Mouse (Mus musculus) forebrain, postnatal 0 days (tissue): ENCODE data around the gene Capn12. TPM values are rescaled to one million over a fixed set of nuclear protein-coding genes. Genes with fewer than 3 reads are reported as not detected.
"Not testable (repeated sequence)": the region's sequence is repeated elsewhere in the genome, so short reads cannot be mapped to it uniquely, and the experiment has no call there.

Experiments used
- ATAC-seq: fragments of 200-750 bp; cut with Nextera tagmentation; 2 replicates; pipeline ENCODE4 v1.8.0; 2017; ENCODE audit warnings: mild to moderate bottlenecking, moderate library complexity
- DNase-seq: peaks from one replicate; pipeline ENCODE4 v3.0.0-alpha.2; 2015
- H3K27ac ChIP-seq: fragments of 300-500 bp; sonication (generic); 2 replicates; pipeline ENCODE4 v1.5.1; 2014; ENCODE audit warnings: low read depth, mild to moderate bottlenecking, antibody characterized with exemption, low read length, moderate library complexity, mixed read lengths
- H3K27me3 ChIP-seq: fragments of 300-500 bp; sonication (generic); 2 replicates; pipeline ENCODE4 v1.6.1; 2014; ENCODE audit warnings: mild to moderate bottlenecking, low read length, mixed read lengths; ENCODE audit not compliant: insufficient read depth
- H3K36me3 ChIP-seq: fragments of 300-500 bp; sonication (generic); 2 replicates; pipeline ENCODE4 v1.6.1; 2014; ENCODE audit warnings: mild to moderate bottlenecking, moderate library complexity; ENCODE audit not compliant: insufficient read depth
- H3K4me1 ChIP-seq: fragments of 300-500 bp; sonication (generic); 2 replicates; pipeline ENCODE4 v1.6.1; 2014; ENCODE audit warnings: antibody characterized with exemption; ENCODE audit not compliant: insufficient read depth
- H3K4me2 ChIP-seq: fragments of 300-500 bp; sonication (generic); 2 replicates; pipeline ENCODE4 v1.6.1; 2014; ENCODE audit warnings: low read depth, mild to moderate bottlenecking, moderate library complexity
- H3K4me3 ChIP-seq: fragments of 300-500 bp; sonication (generic); 2 replicates; pipeline ENCODE4 v1.5.1; 2014; ENCODE audit warnings: low read depth, low read length, mixed read lengths
- H3K9ac ChIP-seq: fragments of 300-500 bp; sonication (generic); 2 replicates; pipeline ENCODE4 v1.6.1; 2014; ENCODE audit warnings: mild to moderate bottlenecking
- H3K9me3 ChIP-seq: fragments of 300-500 bp; sonication (generic); 2 replicates; pipeline ENCODE4 v1.6.1; 2016; ENCODE audit warnings: low read length
- CTCF ChIP-seq: sonication (generic); IDR thresholded peaks from 2 replicates; pipeline ENCODE4 v1.5.1; 2016; ENCODE audit warnings: antibody characterized with exemption, control low read depth, low read depth
- WGBS: fragments of 180-500 bp; shearing (Covaris S2); extraction: QIAGEN DNeasy Blood & Tissue Kit; methylation state at CpG from one replicate; pipeline ENCODE4 v1.1.7; 2014; 5-methylcytosine and 5-hydroxymethylcytosine counted together
- polyA plus RNA-seq: library from polyadenylated mRNA; unstranded; fragments of >200 nt; fragmentation: Nextera tagmentation; extraction: Ambion mirVana; gene quantifications from 2 replicates; pipeline ENCODE4 v1.2.1, GENCODE M21; 2015
- total RNA-seq: library from RNA; depleted of rRNA; stranded (reverse); fragments of >200 nt; gene quantifications from 2 replicates; pipeline ENCODE4 v1.2.3, GENCODE M21; 2014

The Capn12 gene
- total and polyA plus RNA-seq, 2 experiments from 2014 or later = 0.27 TPM; not detected in 1

GRCm38 (mm10) chr7:28866769-28867507 is 14.3 kb upstream of the Capn12 start:
- ATAC-seq (no peak), DNase-seq (no peak)
- Histone ChIP-seq H3K4me2 (no peak overlapping the region), H3K27ac (no peak overlapping the region), H3K4me3 (no peak overlapping the region), H3K27me3 (no peaks in the 10 kb centered on the region), H3K36me3 (no peaks in the 10 kb centered on the region), H3K9me3 (no peaks in the 10 kb centered on the region), H3K9ac (no peak overlapping the region), H3K4me1 (no peaks in the 10 kb centered on the region)
- 91% methylated on average over 28 of the region's 28 CpGs for WGBS
- no peak for TF ChIP-seq CTCF

DNA sequence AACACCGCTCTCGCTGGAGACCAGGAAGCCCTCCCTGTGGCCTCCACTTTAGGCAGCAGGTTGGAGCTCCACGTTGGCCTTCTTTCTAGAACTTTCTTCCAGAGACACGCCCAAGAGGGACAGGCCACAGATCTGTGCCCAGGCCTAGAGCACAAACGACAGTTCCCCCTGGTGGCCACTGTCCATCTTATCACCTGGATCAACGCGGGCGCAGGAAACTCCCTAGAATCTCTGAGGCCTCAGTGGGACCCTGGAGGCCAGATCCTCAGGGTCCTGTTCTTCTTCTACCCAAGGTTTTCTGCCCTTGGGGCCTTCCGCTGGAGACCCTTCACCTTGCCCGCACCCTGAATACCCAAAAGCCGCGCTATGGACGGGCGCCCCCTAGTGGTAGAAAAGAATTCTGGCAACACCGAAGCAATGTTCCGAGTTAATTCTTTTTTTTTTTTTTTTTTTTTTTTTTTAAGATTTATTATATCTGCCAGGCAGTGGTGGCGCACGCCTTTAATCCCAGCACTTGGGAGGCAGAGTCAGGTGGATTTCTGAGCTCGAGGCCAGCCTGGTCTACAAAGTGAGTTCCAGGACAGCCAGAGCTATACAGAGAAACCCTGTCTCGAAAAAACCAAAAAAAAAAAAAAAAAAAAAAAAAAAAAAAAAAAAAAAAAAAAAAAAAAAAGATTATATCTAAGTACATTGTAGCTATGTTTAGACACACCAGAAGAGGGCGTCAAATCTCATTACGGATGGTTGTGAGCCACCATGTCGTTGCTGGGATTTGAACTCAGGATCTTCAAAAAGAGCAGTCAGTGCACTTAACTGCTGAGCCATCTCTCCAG is 13.5 kb upstream of the Capn12 start:
- H3K4me2 ChIP-seq, H3K36me3 ChIP-seq, H3K9me3 ChIP-seq, H3K4me1 ChIP-seq, H3K27me3 ChIP-seq, H3K9ac ChIP-seq, ATAC-seq, H3K27ac ChIP-seq, H3K4me3 ChIP-seq: not testable (repeated sequence)
- peak; percentile 56 for DNase-seq
- 28% methylated on average over 23 of the region's 23 CpGs for WGBS
- TF ChIP-seq CTCF = peak; percentile 65

- WGBS = 85% methylated on average over 24 of the region's 24 CpGs
- Histone ChIP-seq H3K9ac (no peak overlapping the region), H3K4me3 (no peak overlapping the region), H3K9me3 (no peaks in the 10 kb centered on the region), H3K4me2 (no peak overlapping the region), H3K27me3 (no peaks in the 10 kb centered on the region), H3K36me3 (no peaks in the 10 kb centered on the region), H3K27ac (no peak overlapping the region), H3K4me1 (no peaks in the 10 kb centered on the region)
- ATAC-seq = no peak
- no peak for DNase-seq
- TF ChIP-seq CTCF = no peak
Measured at GRCm38 (mm10) chr7:28870901-28871664, 10.1 kb upstream of the Capn12 start.

DNA sequence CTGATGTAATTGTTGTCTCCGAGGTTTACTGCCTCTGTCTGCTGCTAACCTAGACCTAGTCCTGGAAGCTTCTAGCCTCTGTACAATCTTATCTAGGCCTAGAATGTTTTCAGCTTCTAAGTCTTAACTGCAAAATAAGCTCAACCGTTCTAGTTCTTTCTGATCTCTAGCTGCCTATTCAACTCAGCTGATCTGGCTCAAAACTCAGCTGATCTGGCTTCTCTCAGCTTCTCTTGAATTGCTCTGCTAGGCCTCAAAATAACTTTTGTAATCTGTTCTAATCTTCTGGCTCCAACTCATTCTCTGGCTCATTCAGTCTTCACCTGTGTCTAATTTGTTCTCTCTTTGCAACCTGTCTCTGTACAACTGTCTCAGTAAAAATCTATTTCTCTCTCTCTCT is 6.7 kb upstream of the Capn12 start:
- no peaks in the 10 kb centered on the region for H3K36me3 ChIP-seq
- no peak for TF ChIP-seq CTCF
- H3K4me2 ChIP-seq = no peak overlapping the region
- no peak overlapping the region for H3K9ac ChIP-seq
- H3K4me1 ChIP-seq = no peaks in the 10 kb centered on the region
- no peak overlapping the region for H3K27ac ChIP-seq
- H3K9me3 ChIP-seq = no peaks in the 10 kb centered on the region
- ATAC-seq (no peak), DNase-seq (no peak)
- H3K27me3 ChIP-seq = no peaks in the 10 kb centered on the region
- WGBS = 79% methylated on average over 2 of the region's 2 CpGs
- H3K4me3 ChIP-seq = no peak overlapping the region

- no peak for ATAC-seq
- Histone ChIP-seq H3K4me1 (no peaks in the 10 kb centered on the region), H3K9me3 (no peaks in the 10 kb centered on the region), H3K4me3 (no peak overlapping the region), H3K4me2 (no peak overlapping the region), H3K36me3 (no peaks in the 10 kb centered on the region), H3K27ac (no peak overlapping the region), H3K9ac (no peak overlapping the region), H3K27me3 (no peaks in the 10 kb centered on the region)
- no peak for DNase-seq
- WGBS = 83% methylated on average over 4 of the region's 4 CpGs
- no peak for TF ChIP-seq CTCF
Measured at GRCm38 (mm10) chr7:28876099-28876498, 5.1 kb upstream of the Capn12 start.

- H3K36me3 ChIP-seq = no peaks in the 10 kb centered on the region
- TF ChIP-seq CTCF = no peak
- 93% methylated on average over 7 of the region's 7 CpGs for WGBS
- H3K4me3 ChIP-seq = no peak overlapping the region
- no peak overlapping the region for H3K27ac ChIP-seq
- no peak overlapping the region for H3K9ac ChIP-seq
- H3K4me2 ChIP-seq = no peak overlapping the region
- H3K4me1 ChIP-seq = no peaks in the 10 kb centered on the region
- H3K27me3 ChIP-seq = no peaks in the 10 kb centered on the region
- no peaks in the 10 kb centered on the region for H3K9me3 ChIP-seq
- ATAC-seq = no peak
- no peak for DNase-seq
Measured at GRCm38 (mm10) chr7:28877155-28877554, 4.1 kb upstream of the Capn12 start.
